Mouse (Mus musculus) right cerebral cortex, adult 2 months (tissue): ENCODE results near the gene Adap2.
"Not testable (repeated sequence)": the region's sequence is repeated elsewhere in the genome, so short reads cannot be mapped to it uniquely, and the experiment has no call there.

Experiments
- DNase-seq, 2 experiments: peaks; one replicate each; pipeline ENCODE4 v3.0.0; 2021 to 2022; ENCODE audit warnings: low spot score in 2 of 2

The Adap2 gene

DNA sequence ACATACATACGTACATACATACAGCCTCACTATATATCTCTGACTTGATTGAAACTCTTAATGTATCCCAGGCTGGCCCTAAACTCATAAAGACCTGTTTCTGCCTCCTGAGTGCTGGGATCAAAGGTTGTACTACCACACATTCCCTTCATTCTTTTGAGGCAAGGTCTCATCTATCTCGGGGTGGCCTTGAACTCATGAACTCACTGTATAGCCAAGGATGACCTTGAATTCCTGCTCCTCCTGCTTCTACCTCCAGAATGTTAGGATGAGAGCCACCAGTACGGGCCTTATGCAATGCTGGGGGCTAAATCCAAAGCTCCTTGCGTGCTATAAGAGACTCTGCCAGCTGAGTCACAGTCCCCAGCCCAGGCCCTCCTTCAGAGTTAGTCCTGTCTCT lies 7.1 kb downstream of the Adap2 start:
- no peak for DNase-seq

DNA sequence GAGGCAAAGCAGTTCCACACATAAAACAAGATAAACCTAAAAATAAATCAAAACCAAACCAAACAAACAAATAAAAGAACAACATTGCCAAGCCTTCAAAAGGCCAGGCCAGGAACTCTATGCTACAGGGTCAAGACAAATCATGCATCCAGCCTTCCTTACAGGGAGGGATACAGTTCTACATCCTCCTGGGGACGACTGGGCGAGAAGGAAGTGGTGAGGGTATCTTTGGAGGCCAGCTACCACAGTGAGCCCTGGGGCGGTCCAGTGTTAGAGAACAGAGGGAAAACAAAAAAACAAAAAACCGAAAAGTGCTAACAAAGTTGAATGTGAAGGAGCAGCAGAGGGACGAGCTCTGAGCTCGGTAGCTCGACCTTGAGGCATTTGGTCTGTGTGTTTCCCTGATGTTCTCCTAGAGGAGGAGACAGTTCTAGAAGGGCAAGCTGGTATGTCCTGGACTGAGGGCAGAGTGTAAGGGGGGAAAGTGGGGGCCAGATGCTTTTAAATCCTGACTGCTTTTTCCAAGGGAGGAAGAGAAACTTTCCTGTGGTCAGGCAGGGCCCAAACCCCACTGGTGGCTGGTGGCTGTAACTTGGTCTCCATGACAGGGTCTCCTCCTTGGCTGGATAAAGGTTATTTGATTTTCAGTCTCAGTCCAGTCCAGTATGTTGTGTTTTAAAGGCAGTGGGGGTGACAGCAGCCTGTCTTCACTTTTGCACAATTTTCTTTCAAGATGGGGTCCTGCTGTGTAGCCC lies 9.6 kb downstream of the Adap2 start:
- no peak for DNase-seq

DNA sequence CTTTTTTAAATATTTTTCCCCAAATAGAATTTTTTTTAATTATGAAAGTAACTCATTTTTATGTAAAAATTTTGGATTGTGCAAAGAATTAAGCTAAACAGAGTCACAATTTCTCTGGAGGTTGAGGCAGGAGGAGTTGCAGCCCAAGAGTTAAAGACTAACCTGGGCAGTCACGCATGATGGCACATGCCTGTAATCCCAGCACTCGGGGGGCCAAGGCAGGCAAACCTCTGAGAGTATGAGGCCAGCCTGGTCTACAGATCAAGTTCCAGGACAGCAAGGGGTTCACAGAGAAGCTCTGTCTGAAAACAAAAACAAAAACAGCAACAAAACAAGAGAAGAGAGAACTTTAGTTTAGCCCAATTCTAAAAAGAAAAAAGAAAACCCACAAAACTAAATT lies 10.3 kb downstream of the Adap2 start:
- no peak for DNase-seq

DNA sequence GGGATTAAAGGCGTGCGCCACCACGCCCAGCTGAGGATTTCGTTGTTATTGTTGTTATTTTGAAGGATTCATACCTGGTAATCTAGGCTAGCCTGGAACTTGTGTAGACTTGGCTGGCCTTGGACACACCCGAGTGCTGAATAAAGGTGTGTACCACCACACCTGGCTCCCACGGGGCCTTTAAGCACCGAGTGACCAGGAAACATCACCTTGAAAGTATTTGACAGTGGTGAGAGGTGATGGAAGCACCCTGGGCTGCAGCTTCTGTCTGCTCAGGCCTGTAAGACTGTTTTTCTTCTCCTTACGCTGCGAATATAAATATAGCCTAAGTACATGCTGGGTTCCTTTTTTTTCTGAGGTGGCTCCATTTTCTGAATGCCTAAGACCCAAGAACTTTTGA lies 14.2 kb downstream of the Adap2 start:
- no peak for DNase-seq

DNA sequence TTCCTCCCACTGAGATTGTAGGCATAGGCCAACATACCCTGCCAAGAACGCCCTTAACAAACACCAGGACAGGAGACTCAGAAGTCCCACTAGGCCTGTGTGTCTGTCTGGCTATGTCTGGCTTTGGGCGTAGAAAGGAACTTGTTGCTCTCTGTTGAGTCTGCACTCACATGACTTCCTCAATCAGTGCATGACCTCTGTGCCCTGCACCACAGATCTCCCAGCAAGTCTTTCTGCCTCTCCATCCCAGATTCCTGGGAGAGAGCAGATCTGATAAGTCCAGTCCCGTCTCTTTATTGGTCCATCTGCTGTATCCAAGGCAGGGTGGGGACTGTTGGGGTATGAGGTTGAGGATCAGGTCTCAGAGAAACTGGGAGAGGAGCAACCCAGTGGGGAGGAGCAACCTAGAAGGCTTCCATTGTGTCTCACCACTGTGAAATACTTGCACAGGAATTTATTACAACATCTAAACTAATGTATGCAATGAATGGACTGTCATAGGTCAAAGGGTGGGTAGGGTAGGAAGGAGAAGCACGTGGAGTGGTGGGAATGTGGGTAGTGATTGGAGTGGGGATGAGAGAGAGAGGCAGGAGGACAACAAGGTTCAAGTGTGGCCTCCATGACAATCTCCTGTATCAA lies 14.8 kb downstream of the Adap2 start:
- DNase-seq: no peak

DNA sequence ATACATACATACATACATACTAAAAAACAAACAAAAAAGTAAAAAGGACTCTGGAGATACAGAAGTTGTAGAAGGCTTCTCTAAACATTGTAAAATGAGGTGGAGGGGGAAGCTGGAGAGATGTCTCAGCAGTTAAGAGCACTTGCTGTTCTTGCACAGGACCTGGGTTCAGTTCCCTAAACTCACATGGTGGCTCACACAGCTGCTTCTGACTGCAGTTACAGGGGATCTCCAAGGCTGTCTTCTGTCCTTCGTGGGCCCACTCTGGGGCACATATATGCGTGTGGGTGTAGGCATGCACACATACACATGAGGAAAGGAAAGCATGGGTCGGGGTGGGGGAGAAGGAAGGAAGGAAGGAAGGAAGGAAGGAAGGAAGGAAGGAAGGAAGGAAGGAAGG lies 15.7 kb downstream of the Adap2 start:
- no peak for DNase-seq

DNA sequence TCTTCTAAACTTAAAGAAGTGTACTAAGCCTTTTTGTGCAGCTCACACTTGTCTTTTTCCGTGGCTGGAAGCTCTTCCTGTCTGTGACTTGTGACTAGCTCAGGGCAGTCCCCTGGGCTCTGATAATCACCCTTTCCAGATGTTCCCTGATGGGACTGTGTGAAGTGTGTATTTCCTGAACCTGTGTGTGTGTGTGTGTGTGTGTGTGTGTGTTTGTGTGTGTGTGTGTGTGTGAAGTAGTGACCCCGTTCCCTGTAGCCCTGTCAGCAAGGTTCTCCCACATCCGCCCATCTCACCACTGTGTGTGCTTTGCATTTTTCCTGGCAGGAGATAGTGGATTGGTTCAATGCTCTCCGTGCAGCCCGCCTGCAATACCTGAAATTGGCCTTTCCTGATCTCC lies 16.4 kb downstream of the Adap2 start:
- no peak for DNase-seq

DNA sequence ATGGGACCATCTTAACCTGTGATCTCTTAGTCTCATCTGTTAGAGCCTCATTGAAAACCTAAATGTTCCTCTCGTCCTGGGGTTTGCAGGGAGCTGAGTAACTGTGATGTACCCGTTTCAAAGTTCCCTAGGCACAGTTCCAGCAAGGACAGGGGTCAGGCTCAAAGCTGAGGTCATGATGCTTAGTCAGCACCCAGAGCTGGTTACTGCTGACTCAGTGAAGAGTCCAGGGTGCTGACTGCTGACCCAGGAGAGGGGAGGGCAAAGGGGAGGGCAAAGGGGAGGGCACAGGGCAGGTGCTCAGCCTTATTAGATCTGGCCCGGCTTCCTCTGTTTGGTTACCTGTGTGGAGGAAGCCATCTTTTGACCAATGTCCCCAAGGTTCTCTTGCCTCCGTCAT lies 18.0 kb downstream of the Adap2 start:
- no peak for DNase-seq

DNA sequence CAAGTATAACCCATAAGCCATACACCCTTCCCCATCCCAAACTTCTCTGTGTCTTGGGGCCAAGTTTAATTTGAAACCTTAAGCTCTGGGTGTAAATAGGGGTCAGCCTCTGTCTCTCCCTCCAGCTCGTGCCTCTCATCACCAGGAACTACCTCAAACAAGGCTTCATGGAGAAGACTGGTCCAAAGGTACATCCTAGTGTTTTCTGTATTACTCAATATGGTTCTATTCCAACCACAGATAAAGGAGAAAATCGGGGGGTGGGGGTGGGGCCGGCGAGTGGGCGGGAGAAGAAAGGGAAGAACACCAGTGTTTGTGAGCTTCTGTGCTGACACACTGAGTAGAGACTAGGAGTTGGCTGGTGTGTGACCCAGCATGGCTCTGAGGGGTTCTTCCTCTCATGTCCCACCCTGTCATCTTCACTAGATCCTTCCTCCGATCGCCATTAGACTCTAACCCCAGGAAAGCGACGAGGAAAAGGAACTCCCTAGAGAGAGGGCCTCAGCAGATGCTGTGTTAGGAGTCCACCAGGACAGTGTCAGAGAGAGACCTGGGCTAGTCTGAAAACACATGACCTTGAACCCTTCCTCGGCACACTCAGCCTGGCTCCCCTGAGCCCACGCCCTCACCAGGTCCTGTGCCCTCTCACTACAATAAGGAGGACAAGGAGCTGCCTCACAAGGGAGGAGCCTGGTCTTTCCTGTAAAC lies 20.2 kb downstream of the Adap2 start:
- DNase-seq: no peak

DNA sequence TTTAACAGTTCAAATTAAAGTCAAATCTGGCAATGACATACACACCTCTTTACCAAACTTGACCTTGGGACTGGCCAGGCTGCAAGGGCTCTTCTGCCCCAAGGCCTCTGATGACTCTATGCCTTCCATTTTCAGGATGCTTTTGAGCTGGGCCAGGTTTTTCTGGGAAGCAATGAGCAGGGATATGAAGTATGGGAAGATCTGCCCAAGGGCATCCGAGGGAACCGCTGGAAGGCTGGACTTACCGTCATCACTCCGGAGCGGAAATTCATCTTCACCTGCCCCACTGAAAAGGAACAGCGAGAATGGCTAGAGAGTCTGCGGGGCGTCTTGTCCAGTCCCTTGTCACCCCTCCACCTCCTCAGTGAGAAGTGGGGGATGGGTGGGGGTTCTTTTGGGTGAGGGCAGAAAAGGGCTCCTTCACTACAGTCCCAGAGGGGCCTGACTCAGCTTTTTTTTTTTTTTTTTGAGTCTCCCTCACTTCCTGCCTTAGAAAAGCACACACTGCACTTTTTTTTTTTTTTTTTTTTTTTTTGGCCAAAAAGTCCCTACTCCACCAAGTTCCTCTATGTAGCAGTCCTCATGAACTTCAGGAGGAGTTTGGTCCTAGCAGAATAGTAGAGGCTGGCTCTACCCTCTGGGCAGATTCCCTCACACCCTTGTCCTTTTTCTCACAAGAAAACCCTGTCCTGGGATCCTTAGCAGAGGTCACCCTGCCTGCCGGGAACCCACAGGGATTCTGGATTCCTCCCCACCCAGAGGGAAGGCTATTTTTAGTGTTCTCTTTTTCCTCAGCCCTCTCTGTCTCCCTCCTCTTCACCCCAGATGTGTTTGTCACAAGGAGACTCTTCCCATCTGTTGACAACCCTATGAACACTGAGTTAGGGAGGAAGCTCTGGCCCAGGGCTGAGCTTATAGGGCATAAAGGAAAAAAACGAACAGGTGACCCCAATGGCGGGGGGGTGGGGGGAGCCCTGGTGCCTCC lies 23.3 kb downstream of the Adap2 start:
- no peak for DNase-seq

DNA sequence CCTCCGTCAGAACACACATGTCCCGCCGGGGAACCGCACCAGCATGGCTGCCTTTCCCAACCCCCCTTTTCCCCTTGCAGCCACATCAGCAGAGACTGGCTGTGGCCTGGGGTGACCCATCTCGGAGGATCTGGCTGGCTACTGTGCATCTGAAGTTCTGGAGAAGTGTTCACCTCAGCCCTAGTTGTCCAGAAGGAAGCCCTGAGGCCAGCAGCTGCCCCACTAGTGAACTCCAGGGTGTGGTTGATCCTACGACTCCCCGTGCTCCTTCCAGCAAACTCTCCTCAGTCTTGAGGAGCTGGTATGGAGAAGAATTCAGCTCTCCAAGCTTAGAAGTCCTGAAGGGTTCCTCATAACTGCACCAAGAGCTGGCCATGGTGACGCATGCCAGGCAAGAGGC lies 24.4 kb downstream of the Adap2 start:
- DNase-seq: no peak

DNA sequence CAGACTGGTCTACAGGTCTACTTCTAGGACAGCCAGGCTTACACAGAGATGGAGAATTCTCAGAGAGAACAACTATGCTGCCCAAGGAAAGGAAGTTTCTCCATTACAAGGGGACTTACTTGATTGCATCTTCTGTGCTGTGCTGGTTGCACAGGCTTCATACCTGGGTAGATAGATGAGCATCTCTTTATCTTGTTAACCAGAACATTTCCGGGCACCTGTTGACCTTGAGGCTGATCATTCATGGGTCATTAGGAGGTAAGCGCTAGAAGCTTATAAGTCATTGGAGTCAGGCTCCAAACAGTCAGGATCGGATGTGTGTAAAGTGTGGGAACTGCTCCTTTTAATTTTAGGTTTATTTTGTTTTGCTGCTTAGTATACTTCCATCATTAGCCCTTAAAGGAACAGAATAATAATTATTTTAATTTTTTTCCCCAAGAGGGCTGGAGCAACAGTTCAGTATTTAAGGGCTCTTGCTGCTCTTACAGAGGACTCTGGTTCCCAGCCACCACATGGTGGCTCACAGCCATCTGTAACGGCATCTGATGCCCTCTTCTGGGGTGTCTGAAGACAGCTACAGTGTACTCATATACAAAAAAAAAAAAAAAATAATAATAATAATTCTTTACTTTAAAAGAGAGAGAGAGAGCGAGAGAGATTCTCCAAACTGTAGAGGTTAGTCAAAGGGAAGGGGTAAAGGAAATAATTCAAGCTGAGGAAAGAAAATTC lies 27.3 kb downstream of the Adap2 start:
- no peak for DNase-seq

DNA sequence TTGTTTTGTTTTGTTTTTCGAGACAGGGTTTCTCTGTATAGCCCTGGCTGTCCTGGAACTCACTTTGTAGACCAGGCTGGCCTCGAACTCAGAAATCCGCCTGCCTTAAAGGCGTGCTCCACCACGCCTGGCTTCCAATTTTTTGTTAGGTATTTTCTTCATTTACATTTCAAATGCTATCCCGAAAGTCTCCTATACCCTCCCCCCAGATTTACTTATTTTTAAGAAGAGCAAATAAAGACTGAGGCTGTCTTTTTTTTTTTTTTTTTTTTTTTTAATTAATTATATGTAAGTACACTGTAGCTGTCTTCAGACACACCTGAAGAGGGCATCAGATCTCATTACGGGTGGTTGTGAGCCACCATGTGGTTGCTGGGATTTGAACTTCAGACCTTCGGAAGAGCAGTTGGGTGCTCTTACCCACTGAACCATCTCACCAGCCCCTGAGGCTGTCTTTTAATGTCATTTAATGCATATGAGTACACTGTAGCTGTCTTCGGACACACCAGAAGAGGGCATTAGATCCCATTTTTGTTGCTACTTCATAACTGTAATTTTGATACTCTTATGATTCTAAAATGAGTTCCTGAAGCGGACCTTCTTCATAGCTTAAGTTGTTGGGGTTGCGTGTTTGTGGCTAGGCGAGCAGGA lies 29.3 kb downstream of the Adap2 start:
- DNase-seq: not testable (repeated sequence)

DNA sequence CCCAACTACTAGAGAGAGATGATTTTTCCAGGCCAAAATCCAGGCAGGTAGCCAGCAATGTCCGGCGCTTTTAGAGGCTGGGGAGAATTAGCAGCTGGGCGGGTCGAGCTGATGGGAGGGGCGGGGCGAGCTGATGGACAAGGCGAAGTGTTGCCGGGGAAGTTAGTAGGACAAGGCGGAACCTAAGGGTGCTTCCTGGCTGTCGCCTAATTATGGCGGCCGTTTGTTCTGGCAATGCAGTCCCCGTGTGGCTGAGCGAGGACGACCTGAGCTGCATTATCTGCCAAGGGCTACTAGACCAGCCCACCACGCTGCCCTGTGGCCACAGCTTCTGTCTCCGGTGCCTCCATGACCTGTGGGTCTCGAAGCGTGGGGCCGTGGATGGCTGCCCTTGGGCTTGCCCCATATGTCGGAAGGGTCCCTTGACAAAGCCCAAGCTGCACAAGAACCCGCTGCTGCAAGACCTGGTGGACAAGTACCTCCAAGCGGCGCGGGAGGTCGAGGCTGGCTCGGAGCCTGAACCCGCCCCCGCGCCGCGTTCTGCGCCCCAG lies 29.9 kb downstream of the Adap2 start, which contains the start of gene Rnf135:
Gene Rnf135, plus strand, starts transcription at position 147 of the 551 bp plus-strand sequence.
- DNase-seq: peak; percentile 78 to 82

DNA sequence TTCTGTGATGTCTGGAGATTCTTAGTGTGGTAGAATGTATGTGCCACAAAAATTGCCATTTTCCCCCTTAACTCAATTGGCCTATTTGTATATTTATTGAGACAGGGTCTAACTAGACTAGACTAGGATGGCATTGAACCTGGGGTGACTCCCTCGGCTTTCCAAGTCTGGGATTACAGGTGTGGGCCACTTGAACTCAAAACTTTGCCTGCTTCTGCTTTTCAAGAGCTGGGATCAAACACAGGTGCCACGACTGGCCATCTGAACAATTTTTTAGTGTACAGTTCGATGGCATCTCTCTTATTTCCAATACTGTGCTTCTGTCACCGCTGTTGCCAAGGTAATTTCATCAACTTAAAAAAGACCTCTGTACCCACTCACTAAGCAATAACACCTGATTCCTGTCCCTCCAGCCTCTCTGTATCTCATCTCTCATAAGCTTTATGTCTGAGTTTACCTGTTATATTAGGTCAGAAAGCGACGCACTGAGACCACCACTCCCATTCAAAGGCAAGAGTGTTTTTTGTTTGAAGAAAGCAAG lies 30.7 kb downstream of the Adap2 start:
- DNase-seq: no peak

DNA sequence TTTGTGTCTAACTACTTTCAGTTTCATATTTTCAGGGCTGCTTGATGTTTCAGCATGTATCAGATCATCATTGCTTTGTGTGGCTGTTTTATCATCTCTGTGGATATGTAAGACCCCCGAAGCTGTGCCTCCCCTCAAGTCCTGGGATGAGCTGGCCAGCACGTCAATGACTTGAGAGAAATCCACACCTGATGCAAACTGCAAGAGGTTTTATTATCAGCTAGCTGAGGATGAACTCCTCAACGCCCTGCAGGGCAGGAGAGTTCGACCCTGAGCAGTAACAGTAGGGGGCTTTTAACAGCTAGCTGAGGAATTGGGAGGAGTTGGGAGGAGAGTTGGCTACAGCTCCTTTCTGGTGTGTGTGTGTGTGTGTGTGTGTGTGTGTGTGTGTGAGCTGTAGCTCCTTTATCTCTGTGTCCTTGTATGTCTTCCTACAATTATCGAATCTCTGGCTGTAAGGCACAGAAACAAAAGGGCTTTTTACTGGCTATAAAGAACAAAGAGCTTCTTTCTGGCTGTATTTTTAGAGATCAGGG lies 31.6 kb downstream of the Adap2 start:
- not testable (repeated sequence) for DNase-seq

DNA sequence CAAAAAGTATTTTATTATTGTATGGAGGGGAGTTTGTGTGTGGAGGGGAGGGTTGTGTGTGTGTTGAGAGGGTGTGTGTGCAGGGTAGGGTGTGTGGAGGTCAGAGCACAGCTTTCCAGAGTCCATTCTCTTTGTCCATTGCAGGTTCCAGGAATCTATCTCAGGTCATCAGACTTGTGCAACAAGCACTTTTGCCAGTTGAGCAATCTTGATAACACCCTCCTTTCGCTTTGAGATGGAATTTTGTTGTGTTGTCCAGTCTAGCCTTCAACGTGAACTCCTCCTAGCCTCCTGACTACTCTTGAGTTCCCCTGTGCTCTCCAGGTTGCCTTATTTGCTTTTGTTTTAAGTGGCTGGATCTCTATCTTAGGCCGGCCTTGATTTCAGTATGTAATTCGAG lies 36.4 kb downstream of the Adap2 start:
- no peak for DNase-seq

DNA sequence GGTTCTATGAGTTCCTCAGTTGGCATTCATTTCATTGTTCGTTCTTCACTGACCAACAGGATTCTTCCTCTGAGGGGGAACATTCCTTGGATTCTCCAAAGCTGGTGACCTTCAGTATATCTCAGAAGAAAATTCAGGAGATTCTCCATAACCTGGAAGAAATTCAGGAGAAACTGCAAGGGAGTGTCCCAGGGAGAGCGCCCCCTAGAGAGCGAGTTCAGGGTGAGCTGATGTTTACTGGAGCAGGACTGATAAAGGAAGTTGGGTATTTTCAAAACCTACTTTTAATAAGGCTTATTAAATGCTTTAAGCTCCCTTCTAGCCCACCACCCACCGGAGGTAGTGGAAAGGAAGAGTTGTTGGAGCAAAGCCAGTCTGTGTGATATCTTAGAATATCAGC lies 39.9 kb downstream of the Adap2 start:
- no peak for DNase-seq

DNA sequence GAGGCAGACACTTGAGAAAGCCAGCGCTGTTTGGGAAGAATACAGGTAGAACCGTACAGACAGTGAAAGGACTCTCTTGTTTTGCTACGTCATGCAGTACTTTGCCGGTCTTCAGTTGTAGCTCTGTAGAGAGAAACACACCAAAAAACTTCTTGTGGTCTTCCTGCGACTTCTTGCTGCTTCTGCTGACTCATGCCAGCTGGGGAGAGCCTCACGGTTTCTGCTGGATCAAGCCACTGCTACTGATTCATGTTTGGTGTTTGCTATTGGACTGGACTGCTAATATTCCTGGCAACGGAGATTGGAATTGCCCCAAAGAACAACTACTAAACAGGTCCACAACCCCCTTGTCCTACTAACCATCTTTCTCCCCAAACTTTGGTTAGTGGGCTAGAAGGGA lies 42.4 kb downstream of the Adap2 start:
- DNase-seq: no peak

DNA sequence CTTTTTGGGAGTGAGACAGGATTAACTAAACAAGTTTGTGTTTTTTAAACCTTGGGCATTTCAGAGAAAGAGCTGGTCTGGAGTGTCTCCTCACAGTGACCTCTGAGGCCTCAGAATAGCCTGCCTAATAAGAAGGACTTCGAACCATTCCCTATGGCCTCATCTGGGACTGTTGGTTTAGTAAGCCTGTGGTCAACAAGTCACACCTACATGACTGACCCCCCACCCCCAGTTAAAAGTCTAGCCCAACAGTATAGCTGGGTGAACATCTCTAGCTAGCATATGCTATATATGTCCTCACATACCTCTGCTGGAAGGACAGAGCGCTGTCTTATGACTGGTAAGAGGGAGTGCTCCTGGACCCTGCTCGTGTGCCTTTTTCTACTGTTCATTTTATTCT lies 45.4 kb downstream of the Adap2 start:
- no peak for DNase-seq
